ENCODE assay signal across 8 mouse cellular contexts in the genomic region with DNA sequence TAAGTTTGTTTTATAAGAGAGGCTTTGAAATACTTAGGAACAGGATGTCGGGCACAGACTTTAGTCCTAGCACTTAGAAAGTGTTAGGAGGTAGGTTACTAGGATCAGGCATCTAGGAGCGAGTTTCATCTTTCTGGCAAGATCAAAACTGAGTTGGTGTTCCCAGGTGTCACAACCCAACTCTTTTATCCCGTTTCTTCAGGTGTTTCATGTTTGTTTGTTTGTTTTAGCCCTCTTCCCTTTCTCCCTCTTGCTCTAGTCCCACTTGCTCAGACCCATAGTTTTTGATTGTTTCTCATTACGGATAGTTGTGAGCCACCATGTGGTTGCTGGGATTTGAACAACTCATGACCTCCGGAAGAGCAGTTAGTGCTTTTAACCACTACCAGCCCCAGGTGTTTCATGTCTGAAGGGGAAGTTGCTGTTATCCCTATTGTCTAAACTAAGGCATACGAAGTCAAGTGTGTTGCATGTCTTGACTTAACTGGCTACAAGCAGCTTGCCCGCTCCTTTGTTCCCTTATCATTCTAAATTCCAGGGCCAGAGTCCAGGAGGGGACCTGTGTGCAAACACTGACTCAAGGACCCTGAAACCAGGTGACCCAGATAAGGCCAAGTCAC. TPM values are rescaled to one million over a fixed set of nuclear protein-coding genes. Genes with fewer than 3 reads are reported as not detected.
DNase-seq lines count a peak whose midpoint lies in the region; ATAC-seq and TF ChIP-seq lines count a peak whose summit lies in the region.

No protein-coding gene starts in this region.

- no peaks in the 10 kb centered on the region for H3K27me3 ChIP-seq in kidney, embryonic 14.5 days (ENCODE audit: control insufficient read depth, insufficient read depth, low read length)
- H3K27me3 ChIP-seq in limb, embryonic 10.5 days (ENCODE audit: low read depth, poor library complexity, severe bottlenecking) = no peaks in the 10 kb centered on the region
- H3K27me3 ChIP-seq in midbrain, embryonic 16.5 days (ENCODE audit: control insufficient read depth, insufficient read depth, low read depth, low read length) = no peaks in the 10 kb centered on the region

- no peak for TF ChIP-seq CTCF in cortical plate, adult 2 months (IDR thresholded peaks at IDR 0.05; ENCODE audit: extremely low read depth, insufficient read depth, low read length)

- ATAC-seq in kidney, embryonic 14.5 days (ENCODE audit: low FRiP score, low TSS enrichment) = no peak
- ATAC-seq in midbrain, embryonic 16.5 days = no peak

- no peaks in the 10 kb centered on the region for H3K9me3 ChIP-seq in kidney, embryonic 14.5 days (ENCODE audit: control insufficient read depth, low read length)
- H3K9me3 ChIP-seq in limb, embryonic 10.5 days (replicated peaks) = no peaks in the 10 kb centered on the region
- H3K9me3 ChIP-seq in midbrain, embryonic 16.5 days (replicated peaks; ENCODE audit: control insufficient read depth, low read length, poor library complexity, severe bottlenecking) = no peaks in the 10 kb centered on the region

- H3K36me3 ChIP-seq in kidney, embryonic 14.5 days (ENCODE audit: control insufficient read depth, insufficient read depth, low read length) = no peaks in the 10 kb centered on the region
- H3K36me3 ChIP-seq in limb, embryonic 10.5 days = no peaks in the 10 kb centered on the region
- H3K36me3 ChIP-seq in midbrain, embryonic 16.5 days (ENCODE audit: control insufficient read depth, insufficient read depth, low read length) = no peaks in the 10 kb centered on the region

- peak overlapping the region; percentile 62 for H3K4me2 ChIP-seq in kidney, embryonic 14.5 days (replicated peaks; ENCODE audit: low read depth, low read length)
- H3K4me2 ChIP-seq in midbrain, embryonic 16.5 days (ENCODE audit: low read length) = peak overlapping the region; percentile 74

- H3K4me3 ChIP-seq in kidney, embryonic 14.5 days (ENCODE audit: low read length) = peak overlapping the region; percentile 57
- H3K4me3 ChIP-seq in cortical plate, adult 2 months (ENCODE audit: insufficient read depth, low read length) = peak overlapping the region; percentile 42
- H3K4me3 ChIP-seq in limb, embryonic 10.5 days = peak overlapping the region; percentile 60
- peak overlapping the region; percentile 60 for H3K4me3 ChIP-seq in midbrain, embryonic 16.5 days (ENCODE audit: low read depth, low read length)

- 67% methylated on average over 7 of the region's 7 CpGs for WGBS in kidney, embryonic 14.5 days
- 82% methylated on average over 7 of the region's 7 CpGs for WGBS in limb, embryonic 10.5 days
- 74% methylated on average over 7 of the region's 7 CpGs for WGBS in midbrain, embryonic 16.5 days

- TF ChIP-seq POLR2A in cortical plate, adult 2 months (IDR thresholded peaks at IDR 0.05; ENCODE audit: extremely low read depth, insufficient read depth, low read length) = no peak

- peak overlapping the region; percentile 73; the same call in 1 of the 2 replicates for H3K9ac ChIP-seq in kidney, embryonic 14.5 days (ENCODE audit: low read depth, low read length)
- peak overlapping the region; percentile 60; the same call in 1 of the 2 replicates for H3K9ac ChIP-seq in midbrain, embryonic 16.5 days (ENCODE audit: low read depth, low read length)

- peak overlapping the region; percentile 98 for H3K27ac ChIP-seq in kidney, embryonic 14.5 days (ENCODE audit: low read depth, low read length)
- peak overlapping the region; percentile 76; the same call in 1 of the 2 replicates for H3K27ac ChIP-seq in cortical plate, adult 2 months (ENCODE audit: insufficient read depth, low read length)
- H3K27ac ChIP-seq in limb, embryonic 10.5 days = peak overlapping the region; percentile 92
- H3K27ac ChIP-seq in midbrain, embryonic 16.5 days (ENCODE audit: low read length) = peak overlapping the region; percentile 99

- H3K4me1 ChIP-seq in kidney, embryonic 14.5 days (ENCODE audit: control insufficient read depth, insufficient read depth, low read length) = peaks cover 8% of the 10 kb centered on the region; the same call in 1 of the 2 replicates
- H3K4me1 ChIP-seq in cortical plate, adult 2 months (ENCODE audit: control insufficient read depth, insufficient read depth, low read length) = no peaks in the 10 kb centered on the region
- H3K4me1 ChIP-seq in limb, embryonic 10.5 days = peaks cover 14% of the 10 kb centered on the region; the same call in 1 of the 2 replicates
- peaks cover 6% of the 10 kb centered on the region; the same call in 1 of the 2 replicates for H3K4me1 ChIP-seq in midbrain, embryonic 16.5 days (ENCODE audit: control insufficient read depth, insufficient read depth, low read length)

- DNase-seq in kidney, adult 8-10 months = no peak
- no peak for DNase-seq in limb, embryonic 10.5 days (ENCODE audit: low spot score)
- no peak for DNase-seq in adipocyte (ENCODE audit: low spot score)
- DNase-seq in left cerebral cortex, adult 11 months (ENCODE audit: low spot score) = no peak
- DNase-seq in cerebellum, adult 11 months = no peak

RNA-seq across cellular contexts. Expression of gene Ezr, which starts 46.1 kb away (rescaled TPM):
- 96.7 and 158 TPM in 2 replicates for polyA plus RNA-seq in kidney, embryonic 14.5 days (2014; fragmentation: Nextera tagmentation; extraction: Ambion mirVana)
- polyA plus RNA-seq in cortical plate, adult 2 months (2012; rRNA removed) = 53.2 and 56.4 TPM in 2 replicates
- polyA plus RNA-seq in limb, embryonic 10.5 days (2016; fragmentation: Nextera tagmentation; extraction: Ambion mirVana) = 24.8 and 26.2 TPM in 2 replicates
- polyA plus RNA-seq in midbrain, embryonic 16.5 days (2015; fragmentation: Nextera tagmentation; extraction: Ambion mirVana) = 31.9 and 36.8 TPM in 2 replicates
